Mouse (Mus musculus): ENCODE data around the gene Scoc. TPM values are rescaled to one million over a fixed set of nuclear protein-coding genes. Genes with fewer than 3 reads are reported as not detected.
A peak's percentile ranks its signal among the peaks of the same experiment; 100 is the strongest.

Gene Scoc
- polyA plus RNA-seq, 1 experiment from 2014 or later = 79.9 TPM

- H3K4me2 ChIP-seq (ENCODE audit: low read length) = no peak overlapping the region
- H3K4me1 ChIP-seq (ENCODE audit: control insufficient read depth in 2 of 2, insufficient read depth in 2 of 2, low read length in 2 of 2) = no peaks in the 10 kb centered on the region
- WGBS = 36% methylated on average over 10 of the region's 10 CpGs
- ATAC-seq (ENCODE audit: insufficient number of reproducible peaks, insufficient read depth, low FRiP score, low read depth) = no peak
- H3K9me3 ChIP-seq (ENCODE audit: control insufficient read depth, low read length) = no peaks in the 10 kb centered on the region
- H3K36me3 ChIP-seq (ENCODE audit: control insufficient read depth, insufficient read depth, low read length) = no peaks in the 10 kb centered on the region
- no peak overlapping the region for H3K9ac ChIP-seq (ENCODE audit: low read length)
- no peak overlapping the region for H3K27ac ChIP-seq (replicated peaks in 1 of 2; ENCODE audit: control insufficient read depth in 1 of 2, insufficient read depth in 1 of 2, low read depth in 2 of 2, low read length in 2 of 2)
- H3K27me3 ChIP-seq (ENCODE audit: control insufficient read depth, insufficient read depth, low read length) = peaks cover 11% of the 10 kb centered on the region; the same call in 1 of the 2 replicates
- H3K4me3 ChIP-seq (ENCODE audit: control insufficient read depth in 1 of 2, insufficient read depth in 1 of 2, low read depth in 1 of 2, low read length in 2 of 2) = no peak overlapping the region
Measured at GRCm38 (mm10) chr8:83405548-83405947, 52.6 kb downstream of the Scoc start.

GRCm38 (mm10) chr8:83397726-83398125, 60.5 kb downstream of the Scoc start:
- ATAC-seq (ENCODE audit: insufficient number of reproducible peaks, insufficient read depth, low FRiP score, low read depth) = no peak

GRCm38 (mm10) chr8:83396680-83397079, 61.5 kb downstream of the Scoc start:
- Histone ChIP-seq H3K4me3 (ENCODE audit: control insufficient read depth in 1 of 2, insufficient read depth in 1 of 2, low read depth in 1 of 2, low read length in 2 of 2) (no peak overlapping the region), H3K27ac (replicated peaks in 1 of 2; ENCODE audit: control insufficient read depth in 1 of 2, insufficient read depth in 1 of 2, low read depth in 2 of 2, low read length in 2 of 2) (no peak overlapping the region), H3K4me2 (ENCODE audit: low read length) (no peak overlapping the region), H3K9ac (ENCODE audit: low read length) (no peak overlapping the region), H3K27me3 (ENCODE audit: control insufficient read depth, insufficient read depth, low read length) (peaks cover 2% of the 10 kb centered on the region; the same call in 1 of the 2 replicates), H3K9me3 (ENCODE audit: control insufficient read depth, low read length) (no peaks in the 10 kb centered on the region), H3K4me1 (ENCODE audit: control insufficient read depth in 2 of 2, insufficient read depth in 2 of 2, low read length in 2 of 2) (no peaks in the 10 kb centered on the region), H3K36me3 (ENCODE audit: control insufficient read depth, insufficient read depth, low read length) (no peaks in the 10 kb centered on the region)
- WGBS = 77% methylated on average over 6 of the region's 6 CpGs
- no peak for ATAC-seq (ENCODE audit: insufficient number of reproducible peaks, insufficient read depth, low FRiP score, low read depth)

More at GRCm38 (mm10) chr8:83397726-83398125, 60.5 kb downstream of the Scoc start:
- no peaks in the 10 kb centered on the region for H3K4me1 ChIP-seq (ENCODE audit: control insufficient read depth in 2 of 2, insufficient read depth in 2 of 2, low read length in 2 of 2)
- no peak overlapping the region for H3K9ac ChIP-seq (ENCODE audit: low read length)
- no peak overlapping the region for H3K4me2 ChIP-seq (ENCODE audit: low read length)
- no peaks in the 10 kb centered on the region for H3K27me3 ChIP-seq (ENCODE audit: control insufficient read depth, insufficient read depth, low read length)
- WGBS = 71% methylated on average over 4 of the region's 4 CpGs
- no peak overlapping the region for H3K4me3 ChIP-seq (ENCODE audit: control insufficient read depth in 1 of 2, insufficient read depth in 1 of 2, low read depth in 1 of 2, low read length in 2 of 2)
- no peaks in the 10 kb centered on the region for H3K36me3 ChIP-seq (ENCODE audit: control insufficient read depth, insufficient read depth, low read length)
- H3K27ac ChIP-seq (replicated peaks in 1 of 2; ENCODE audit: control insufficient read depth in 1 of 2, insufficient read depth in 1 of 2, low read depth in 2 of 2, low read length in 2 of 2) = no peak overlapping the region
- H3K9me3 ChIP-seq (ENCODE audit: control insufficient read depth, low read length) = no peaks in the 10 kb centered on the region

GRCm38 (mm10) chr8:83394325-83394724, 63.9 kb downstream of the Scoc start:
- H3K27ac ChIP-seq (replicated peaks in 1 of 2; ENCODE audit: control insufficient read depth in 1 of 2, insufficient read depth in 1 of 2, low read depth in 2 of 2, low read length in 2 of 2) = no peak overlapping the region
- WGBS = 85% methylated on average over 5 of the region's 5 CpGs
- H3K9me3 ChIP-seq (ENCODE audit: control insufficient read depth, low read length) = no peaks in the 10 kb centered on the region
- no peaks in the 10 kb centered on the region for H3K36me3 ChIP-seq (ENCODE audit: control insufficient read depth, insufficient read depth, low read length)
- 0 out of 4 replicates have a peak, but pooled peaks cover 0 to 4% of the 10 kb centered on the region in 2 experiments for H3K4me1 ChIP-seq (ENCODE audit: control insufficient read depth in 2 of 2, insufficient read depth in 2 of 2, low read length in 2 of 2)
- H3K4me2 ChIP-seq (ENCODE audit: low read length) = no peak overlapping the region
- no peak for ATAC-seq (ENCODE audit: insufficient number of reproducible peaks, insufficient read depth, low FRiP score, low read depth)
- H3K27me3 ChIP-seq (ENCODE audit: control insufficient read depth, insufficient read depth, low read length) = peaks cover 24% of the 10 kb centered on the region
- H3K4me3 ChIP-seq (ENCODE audit: control insufficient read depth in 1 of 2, insufficient read depth in 1 of 2, low read depth in 1 of 2, low read length in 2 of 2) = no peak overlapping the region
- no peak overlapping the region for H3K9ac ChIP-seq (ENCODE audit: low read length)

GRCm38 (mm10) chr8:83392521-83392920, 65.7 kb downstream of the Scoc start:
- Histone ChIP-seq H3K9me3 (ENCODE audit: control insufficient read depth, low read length) (no peaks in the 10 kb centered on the region), H3K36me3 (ENCODE audit: control insufficient read depth, insufficient read depth, low read length) (no peaks in the 10 kb centered on the region), H3K4me2 (ENCODE audit: low read length) (no peak overlapping the region), H3K4me3 (ENCODE audit: control insufficient read depth in 1 of 2, insufficient read depth in 1 of 2, low read depth in 1 of 2, low read length in 2 of 2) (no peak overlapping the region), H3K27ac (replicated peaks in 1 of 2; ENCODE audit: control insufficient read depth in 1 of 2, insufficient read depth in 1 of 2, low read depth in 2 of 2, low read length in 2 of 2) (no peak overlapping the region), H3K27me3 (ENCODE audit: control insufficient read depth, insufficient read depth, low read length) (peaks cover 41% of the 10 kb centered on the region), H3K9ac (ENCODE audit: low read length) (no peak overlapping the region), H3K4me1 (ENCODE audit: control insufficient read depth in 2 of 2, insufficient read depth in 2 of 2, low read length in 2 of 2) (0 out of 4 replicates have a peak, but pooled peaks cover 0 to 4% of the 10 kb centered on the region in 2 experiments)
- 58% methylated on average over 1 of the region's 1 CpGs for WGBS
- ATAC-seq (ENCODE audit: insufficient number of reproducible peaks, insufficient read depth, low FRiP score, low read depth) = no peak

- peak overlapping the region; percentile 67 for H3K4me2 ChIP-seq (ENCODE audit: low read length)
- peak overlapping the region; percentile 21; the same call in 1 of the 2 replicates for H3K9ac ChIP-seq (ENCODE audit: low read length)
- no peak for ATAC-seq (ENCODE audit: insufficient number of reproducible peaks, insufficient read depth, low FRiP score, low read depth)
- H3K36me3 ChIP-seq (ENCODE audit: control insufficient read depth, insufficient read depth, low read length) = no peaks in the 10 kb centered on the region
- H3K27ac ChIP-seq (replicated peaks in 1 of 2; ENCODE audit: control insufficient read depth in 1 of 2, insufficient read depth in 1 of 2, low read depth in 2 of 2, low read length in 2 of 2) = no peak overlapping the region
- H3K9me3 ChIP-seq (ENCODE audit: control insufficient read depth, low read length) = no peaks in the 10 kb centered on the region
- H3K27me3 ChIP-seq (ENCODE audit: control insufficient read depth, insufficient read depth, low read length) = peaks cover 47% of the 10 kb centered on the region
- H3K4me3 ChIP-seq (ENCODE audit: control insufficient read depth in 1 of 2, insufficient read depth in 1 of 2, low read depth in 1 of 2, low read length in 2 of 2) = peak overlapping the region; percentile 37 to 38
- H3K4me1 ChIP-seq (ENCODE audit: control insufficient read depth in 2 of 2, insufficient read depth in 2 of 2, low read length in 2 of 2) = 0 out of 4 replicates have a peak, but pooled peaks cover 0 to 4% of the 10 kb centered on the region in 2 experiments
- WGBS = 7% methylated on average over 14 of the region's 14 CpGs
Measured at GRCm38 (mm10) chr8:83390006-83390701, 68.0 kb downstream of the Scoc start.

GRCm38 (mm10) chr8:83389316-83390005, 68.7 kb downstream of the Scoc start, which contains the start of gene Clgn:
Gene Clgn (plus strand): TSS chr8:83389867.
- Histone ChIP-seq H3K4me1 (ENCODE audit: control insufficient read depth in 2 of 2, insufficient read depth in 2 of 2, low read length in 2 of 2) (0 out of 4 replicates have a peak, but pooled peaks cover 0 to 4% of the 10 kb centered on the region in 2 experiments), H3K9ac (ENCODE audit: low read length) (peak within 1 kb of the TSS; percentile 21; the same call in 1 of the 2 replicates), H3K4me2 (ENCODE audit: low read length) (peak within 1 kb of the TSS; percentile 67), H3K9me3 (ENCODE audit: control insufficient read depth, low read length) (no peaks in the 10 kb centered on the region), H3K27ac (replicated peaks in 1 of 2; ENCODE audit: control insufficient read depth in 1 of 2, insufficient read depth in 1 of 2, low read depth in 2 of 2, low read length in 2 of 2) (no peak within 1 kb of the TSS), H3K36me3 (ENCODE audit: control insufficient read depth, insufficient read depth, low read length) (no peaks in the 10 kb centered on the region), H3K27me3 (ENCODE audit: control insufficient read depth, insufficient read depth, low read length) (peaks cover 47% of the 10 kb centered on the region), H3K4me3 (ENCODE audit: control insufficient read depth in 1 of 2, insufficient read depth in 1 of 2, low read depth in 1 of 2, low read length in 2 of 2) (peak within 1 kb of the TSS; percentile 37 to 38)
- no peak for ATAC-seq (ENCODE audit: insufficient number of reproducible peaks, insufficient read depth, low FRiP score, low read depth)
- WGBS = 5% methylated on average over 41 of the region's 41 CpGs
